Mouse (Mus musculus) megakaryocyte, embryonic 14.5 days (primary cell): ENCODE results near the gene Pcif1.

Experiments
- FLI1 ChIP-seq: IDR thresholded peaks from 2 replicates; pipeline ENCODE4 v1.6.1; 2012; ENCODE audit warnings: low read length, inconsistent platforms, mixed read lengths
- GATA1 ChIP-seq: IDR thresholded peaks from 3 replicates; pipeline ENCODE4 v1.6.1; 2012; ENCODE audit warnings: mixed read lengths, low read length, inconsistent platforms, borderline replicate concordance

GRCm38 (mm10) chr2:164898008-164898407 lies 18.9 kb downstream of the Pcif1 start:
- no peak for TF ChIP-seq FLI1
- TF ChIP-seq GATA1, result no peak
